Mouse (Mus musculus): Measurements from ENCODE around the gene Zfp982.
"Not testable (repeated sequence)": the region's sequence is repeated elsewhere in the genome, so short reads cannot be mapped to it uniquely, and the experiment has no call there.

DNA sequence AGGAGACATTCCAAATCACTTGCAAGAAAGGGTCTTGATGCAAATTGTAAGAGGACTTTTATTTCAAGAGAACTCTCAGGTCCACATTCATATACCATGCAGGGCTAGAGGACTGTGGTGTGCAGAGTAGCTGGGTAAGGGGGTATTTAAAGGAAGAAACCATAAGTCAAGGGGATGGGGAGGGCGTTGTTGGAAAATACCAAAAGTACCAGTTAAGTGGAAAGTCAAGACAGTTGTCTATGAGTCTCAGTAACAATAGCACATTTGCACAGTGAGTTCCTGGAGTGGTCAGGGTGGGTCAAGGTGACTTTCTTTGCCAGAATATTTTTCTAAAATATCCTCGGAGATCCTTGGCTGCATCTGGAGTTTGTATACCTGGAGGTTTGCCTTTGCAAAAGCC is 42.2 kb upstream of the Zfp982 start:
- TF ChIP-seq POLR2A (IDR thresholded peaks at IDR 0.05; ENCODE audit: borderline replicate concordance, low read depth, low read length); CTCF (IDR thresholded peaks at IDR 0.05; ENCODE audit: low read depth, low read length): not testable (repeated sequence)
